Mouse (Mus musculus) splenic B cell, adult 2 months (primary cell): ENCODE results near the gene Vti1b.

ENCODE experiments used
- DNase-seq: peaks from one replicate; pipeline ENCODE4 v3.0.0-alpha.2; 2011; ENCODE audit warnings: low read depth, low spot score
- H3K27me3 ChIP-seq: 2 replicates; pipeline ENCODE4 v1.6.1; 2012; ENCODE audit warnings: mild to moderate bottlenecking, low read length, moderate library complexity, mixed read lengths; ENCODE audit not compliant: control insufficient read depth, poor library complexity, insufficient read depth, severe bottlenecking
- H3K36me3 ChIP-seq: 2 replicates; pipeline ENCODE4 v1.6.1; 2012; ENCODE audit warnings: mild to moderate bottlenecking, low read length, moderate library complexity, mixed read lengths; ENCODE audit not compliant: control insufficient read depth, poor library complexity, insufficient read depth, severe bottlenecking

The Vti1b gene

DNA sequence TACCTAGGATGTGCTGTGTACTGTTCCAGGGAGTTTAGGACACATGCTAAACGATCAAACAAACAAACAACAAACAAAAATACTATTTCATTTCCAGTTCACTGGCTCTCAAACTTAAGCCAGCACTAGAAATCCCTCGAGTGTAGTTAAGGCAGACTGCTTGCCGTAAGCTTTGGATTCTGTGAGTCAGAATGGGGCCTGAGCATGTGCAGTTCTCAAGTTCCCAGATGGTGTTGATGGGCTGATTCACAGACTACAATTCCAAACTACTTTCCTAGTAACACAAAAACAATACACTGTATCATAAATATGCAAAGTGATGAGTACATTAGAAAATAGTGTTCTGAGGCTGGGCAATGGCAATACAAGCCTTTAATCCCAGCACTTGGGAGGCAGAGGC lies 2.0 kb downstream of the Vti1b start:
- no peaks in the 10 kb centered on the region; the same call in 1 of the 2 replicates for H3K36me3 ChIP-seq
- no peaks in the 10 kb centered on the region for H3K27me3 ChIP-seq
- no peak for DNase-seq

GRCm38 (mm10) chr12:79169173-79169572 lies 3.3 kb downstream of the Vti1b start:
- peak; percentile 11 for DNase-seq

GRCm38 (mm10) chr12:79162876-79163275 lies 9.6 kb downstream of the Vti1b start:
- no peaks in the 10 kb centered on the region for H3K27me3 ChIP-seq
- no peak for DNase-seq
- peaks cover 22% of the 10 kb centered on the region for H3K36me3 ChIP-seq

More at GRCm38 (mm10) chr12:79169173-79169572, 3.3 kb downstream of the Vti1b start:
- no peaks in the 10 kb centered on the region for H3K27me3 ChIP-seq
- peaks cover 1% of the 10 kb centered on the region for H3K36me3 ChIP-seq

- no peaks in the 10 kb centered on the region for H3K27me3 ChIP-seq
- DNase-seq, result no peak
- no peaks in the 10 kb centered on the region; the same call in none of the 2 replicates for H3K36me3 ChIP-seq
Observed at GRCm38 (mm10) chr12:79149653-79150052, 22.8 kb downstream of the Vti1b start.

DNA sequence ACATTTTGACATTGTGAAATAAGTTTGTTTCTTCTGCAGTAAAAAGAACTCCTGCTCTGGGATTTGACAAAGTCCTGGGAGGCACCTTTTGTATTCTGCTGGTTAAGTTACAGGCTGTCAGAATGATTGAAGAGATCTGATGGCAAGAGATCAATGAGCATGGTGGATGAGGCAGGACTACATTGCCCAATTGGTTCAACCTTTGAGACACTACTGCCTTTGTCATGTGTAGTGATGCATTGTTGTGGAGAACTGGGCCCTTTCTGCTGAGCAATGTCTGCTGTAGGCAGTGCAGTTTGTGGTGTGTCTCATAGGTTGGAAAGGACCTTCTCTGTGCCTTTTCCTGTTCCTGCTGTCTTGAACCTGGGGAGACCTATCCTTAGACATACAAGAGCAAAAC lies 31.1 kb downstream of the Vti1b start:
- DNase-seq, result no peak
- no peaks in the 10 kb centered on the region for H3K36me3 ChIP-seq
- no peaks in the 10 kb centered on the region for H3K27me3 ChIP-seq

DNA sequence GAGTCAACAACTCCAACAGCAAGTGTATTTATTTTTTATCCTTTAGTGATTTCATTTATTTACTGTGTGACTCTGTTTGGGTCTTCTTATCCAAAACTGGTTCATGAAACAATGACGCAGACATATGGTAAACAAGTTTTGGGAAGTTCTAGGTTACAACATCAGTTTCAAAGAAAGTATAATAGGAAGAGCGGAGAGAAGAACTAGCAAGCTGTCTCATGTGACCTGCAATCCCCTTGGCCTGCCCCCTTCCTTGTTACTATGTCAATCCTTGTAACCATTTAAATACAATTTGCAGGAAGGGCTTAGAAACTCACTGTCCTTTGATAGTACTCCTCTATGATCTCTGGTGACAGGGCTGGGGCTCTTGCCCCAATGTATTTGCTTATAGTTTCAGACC lies 31.7 kb downstream of the Vti1b start:
- DNase-seq, result no peak
- Histone ChIP-seq H3K27me3 (no peaks in the 10 kb centered on the region), H3K36me3 (no peaks in the 10 kb centered on the region)

DNA sequence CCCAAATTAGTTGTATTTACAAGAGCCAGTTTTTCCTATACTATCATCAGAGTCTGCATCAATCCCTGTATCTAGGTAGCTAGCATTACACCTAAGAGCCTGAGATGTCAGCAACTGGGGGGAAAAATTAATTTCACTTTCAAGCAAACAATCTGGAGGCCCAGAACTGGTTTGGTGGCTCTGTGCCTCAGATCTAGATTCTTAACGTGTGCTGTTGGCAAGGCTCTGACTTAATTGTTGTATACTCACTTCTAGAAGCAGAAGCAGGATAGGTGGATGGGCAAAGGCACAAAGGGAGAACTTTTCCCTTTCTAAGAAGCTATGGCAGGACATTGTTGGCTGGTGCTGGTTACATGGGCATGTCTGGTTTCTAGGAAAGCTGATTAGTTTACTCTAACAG lies 33.0 kb downstream of the Vti1b start:
- DNase-seq, result no peak
- Histone ChIP-seq H3K36me3 (no peaks in the 10 kb centered on the region), H3K27me3 (no peaks in the 10 kb centered on the region)

DNA sequence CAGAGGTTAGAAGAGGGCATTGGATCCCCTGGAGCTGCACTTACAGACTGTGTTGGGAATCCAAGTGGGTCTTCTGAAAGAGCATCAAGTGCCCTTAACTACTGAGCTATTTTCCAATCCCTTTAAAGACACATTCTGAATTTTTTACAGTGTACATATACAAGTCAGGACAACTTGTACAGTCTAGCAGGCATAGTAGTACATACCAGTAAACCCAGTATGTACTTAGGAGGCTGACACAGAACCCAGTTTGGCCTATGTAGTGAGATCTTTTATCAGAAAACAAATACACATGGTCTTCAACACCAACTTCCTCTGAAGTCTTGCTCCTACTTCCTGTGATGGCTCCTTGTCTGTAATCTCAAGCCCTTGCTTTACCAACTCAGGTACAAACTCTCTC lies 33.5 kb downstream of the Vti1b start:
- Histone ChIP-seq H3K27me3 (no peaks in the 10 kb centered on the region), H3K36me3 (no peaks in the 10 kb centered on the region)
- no peak for DNase-seq

DNA sequence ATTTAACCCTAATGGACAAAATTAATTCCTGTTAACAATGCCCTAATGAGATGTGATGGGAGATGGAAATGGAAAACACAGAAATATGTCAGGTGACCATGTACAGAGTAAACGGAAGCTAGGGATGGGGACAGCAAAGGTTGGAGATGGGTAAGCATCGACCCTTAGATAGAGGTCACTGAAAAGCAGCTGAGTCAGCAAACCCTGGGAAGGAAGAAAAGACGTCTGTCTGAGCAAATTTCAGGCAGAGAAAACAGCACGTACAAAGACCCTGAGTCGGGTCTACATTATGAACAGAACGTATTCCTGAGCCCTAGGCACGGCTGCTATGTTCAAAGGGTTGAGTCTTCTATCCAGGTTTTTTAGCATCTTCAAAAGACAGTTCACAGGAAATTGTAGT lies 35.5 kb downstream of the Vti1b start:
- Histone ChIP-seq H3K36me3 (no peaks in the 10 kb centered on the region), H3K27me3 (no peaks in the 10 kb centered on the region)
- no peak for DNase-seq

GRCm38 (mm10) chr12:79135105-79135504 lies 37.4 kb downstream of the Vti1b start:
- no peak for DNase-seq

DNA sequence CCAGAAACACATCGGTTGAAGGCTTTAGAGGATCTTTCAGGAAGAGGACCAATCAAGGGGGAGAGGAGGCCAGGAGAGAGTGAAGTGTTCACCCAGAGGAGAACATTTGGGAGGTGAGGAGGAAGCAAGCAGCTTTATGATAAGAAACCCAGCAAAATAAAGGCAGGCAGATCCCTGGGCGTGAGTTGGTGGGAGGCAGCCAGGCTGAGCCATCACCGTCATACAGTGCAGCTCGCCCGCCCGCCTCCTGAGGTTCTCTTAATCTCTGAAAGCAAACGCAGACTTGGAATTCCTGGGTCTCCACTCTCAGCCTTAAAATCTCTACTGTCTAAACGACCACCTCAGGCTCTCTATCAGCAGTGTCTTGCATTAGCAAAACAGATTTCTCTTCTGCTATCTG lies 37.8 kb downstream of the Vti1b start:
- DNase-seq, result no peak
- Histone ChIP-seq H3K36me3 (no peaks in the 10 kb centered on the region), H3K27me3 (peaks cover 2% of the 10 kb centered on the region; the same call in 1 of the 2 replicates)

More at GRCm38 (mm10) chr12:79135105-79135504, 37.4 kb downstream of the Vti1b start:
- Histone ChIP-seq H3K36me3 (no peaks in the 10 kb centered on the region), H3K27me3 (peaks cover 2% of the 10 kb centered on the region; the same call in 1 of the 2 replicates)

- DNase-seq, result peak; percentile 3
- Histone ChIP-seq H3K36me3 (no peaks in the 10 kb centered on the region), H3K27me3 (peaks cover 2% of the 10 kb centered on the region; the same call in 1 of the 2 replicates)
Observed at GRCm38 (mm10) chr12:79131706-79132460, 40.6 kb downstream of the Vti1b start.

GRCm38 (mm10) chr12:79131178-79131675 lies 41.2 kb downstream of the Vti1b start:
- peak; percentile 8 for DNase-seq
- H3K27me3 ChIP-seq, result peaks cover 2% of the 10 kb centered on the region; the same call in 1 of the 2 replicates
- H3K36me3 ChIP-seq, result no peaks in the 10 kb centered on the region

- H3K27me3 ChIP-seq, result peaks cover 2% of the 10 kb centered on the region; the same call in 1 of the 2 replicates
- no peaks in the 10 kb centered on the region for H3K36me3 ChIP-seq
- peak; percentile 86 for DNase-seq
Observed at GRCm38 (mm10) chr12:79130299-79131177, 41.9 kb downstream of the Vti1b start, which contains the start of gene Arg2. TSS of gene Arg2 (plus strand) at chr12:79130777.

GRCm38 (mm10) chr12:79122820-79123219 lies 49.6 kb downstream of the Vti1b start:
- DNase-seq, result peak; percentile 36
- no peaks in the 10 kb centered on the region for H3K36me3 ChIP-seq
- H3K27me3 ChIP-seq, result no peaks in the 10 kb centered on the region
